In the genomic region with DNA sequence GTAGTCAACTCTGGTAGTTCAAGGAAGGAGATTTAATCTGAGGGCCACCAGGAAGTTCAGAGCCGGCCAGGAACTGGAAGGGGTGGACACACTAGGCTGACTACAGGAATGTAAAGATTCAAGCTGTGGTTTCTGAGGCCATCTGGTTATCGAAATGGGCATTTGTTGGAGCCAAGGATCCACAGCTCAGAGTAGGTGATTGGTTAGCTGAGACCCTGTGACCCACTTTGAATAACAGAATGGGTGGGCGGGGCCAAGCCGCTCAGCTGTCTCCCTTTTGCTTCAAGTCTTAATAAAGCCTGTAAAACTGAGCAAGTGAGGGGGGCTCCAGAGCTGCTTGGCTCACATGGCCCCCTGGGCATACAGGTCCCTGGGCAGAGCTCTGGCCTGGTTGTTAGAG, we compare ENCODE assay signal across 13 mouse cellular contexts. TPM values are rescaled to one million over a fixed set of nuclear protein-coding genes. Genes with fewer than 3 reads are reported as not detected.
DNase-seq lines count a peak whose midpoint lies in the region; ATAC-seq lines count a peak whose summit lies in the region.
"Had no signal": no experiment of that assay in that cellular context is flagged by ENCODE, and none has a peak within 500 bp of the region (broad histone marks: within the 10 kb centered on the region; RNA-seq: fewer than 3 reads in every experiment).

No protein-coding gene starts in this region.

- no peak overlapping the region for H3K27ac ChIP-seq in neural tube, embryonic 15.5 days (replicated peaks)
- H3K27ac ChIP-seq: layer of hippocampus, adult 2 months; liver, embryonic 14.5 days had no signal

- H3K9me3 ChIP-seq in neural tube, embryonic 15.5 days (replicated peaks) = no peaks in the 10 kb centered on the region

- peaks cover 95% of the 10 kb centered on the region for H3K36me3 ChIP-seq in neural tube, embryonic 15.5 days

- no peak overlapping the region for H3K4me2 ChIP-seq in neural tube, embryonic 15.5 days

- H3K9ac ChIP-seq in neural tube, embryonic 15.5 days (replicated peaks) = no peak overlapping the region
- H3K9ac ChIP-seq: liver, embryonic 14.5 days had no signal

- no peak overlapping the region for H3K4me3 ChIP-seq in neural tube, embryonic 15.5 days (replicated peaks)
- H3K4me3 ChIP-seq: layer of hippocampus, adult 2 months had no signal

- H3K4me1 ChIP-seq in neural tube, embryonic 15.5 days = 0 out of 2 replicates have a peak, but pooled peaks cover 3% of the 10 kb centered on the region

- H3K27me3 ChIP-seq in neural tube, embryonic 15.5 days (replicated peaks) = no peaks in the 10 kb centered on the region

- ATAC-seq in neural tube, embryonic 15.5 days (ENCODE audit: low FRiP score) = no peak
- ATAC-seq in monocyte, adult 5-6 weeks (replicated peaks; ENCODE audit: insufficient number of reproducible peaks, low FRiP score, low TSS enrichment, poor library complexity, severe bottlenecking) = no peak
- ATAC-seq: activated CD4-positive, CD25-positive, alpha-beta regulatory T cell, adult 4 months had no signal

- peak; percentile 13 for DNase-seq in neural tube, embryonic 10.5 days (ENCODE audit: extremely low spot score, low spot score)
- peak; percentile 79 for DNase-seq in R1 (ENCODE audit: low read depth, low spot score)
- peak; percentile 49 to 58 for DNase-seq in kidney, adult 8-10 months
- DNase-seq in retina, embryonic 14.5 days (ENCODE audit: low spot score) = peak; percentile 51
- DNase-seq in gastrocnemius, adult 8-10 months (ENCODE audit: low spot score in 2 of 2) = no peak
- DNase-seq: cerebellum, adult 2 months; right cerebral cortex, postnatal 14 days; thymus, adult 2 months had no signal

- 62% methylated on average over 4 of the region's 4 CpGs for WGBS in neural tube, embryonic 15.5 days

RNA-seq across cellular contexts. Expression of gene Ubqln4, which starts 8.4 kb away (rescaled TPM):
- 39.2 and 40.1 TPM in 2 replicates for polyA plus RNA-seq in neural tube, embryonic 15.5 days (2015; fragmentation: Nextera tagmentation; extraction: Ambion mirVana)
- total RNA-seq in monocyte, adult 5-6 weeks (2017) = 14.7 to 25.7 TPM (median 19.6 TPM) in 3 replicates
- total RNA-seq in gastrocnemius, adult 8-10 months (2022) = 100 to 1,000 TPM in 1 of 4 experiments, 10 to 100 TPM in 3; 91.9 to 112 (median 94.6) TPM

RNA-seq across cellular contexts. Expression of gene Lamtor2, which starts 9.1 kb away (rescaled TPM):
- polyA plus RNA-seq in neural tube, embryonic 15.5 days (2015; fragmentation: Nextera tagmentation; extraction: Ambion mirVana) = 189 and 193 TPM in 2 replicates
- 61.5 to 63.7 TPM (median 63.2 TPM) in 3 replicates for total RNA-seq in monocyte, adult 5-6 weeks (2017)
- total RNA-seq in gastrocnemius, adult 8-10 months (2022) = 10 to 100 TPM; 83.0 to 95.4 (median 86.1) TPM

RNA-seq across cellular contexts. Expression of gene Ssr2, which starts 13.7 kb away (rescaled TPM):
- polyA plus RNA-seq in neural tube, embryonic 15.5 days (2015; fragmentation: Nextera tagmentation; extraction: Ambion mirVana) = 157 and 175 TPM in 2 replicates
- 23.2 to 70.0 TPM (median 35.5 TPM) in 3 replicates for total RNA-seq in monocyte, adult 5-6 weeks (2017)
- total RNA-seq in gastrocnemius, adult 8-10 months (2022) = 10 to 100 TPM; 41.5 to 44.9 (median 43.1) TPM

RNA-seq across cellular contexts. Expression of gene Rab25, which starts 13.9 kb away (rescaled TPM):
- 0.29 and 4.1 TPM in 2 replicates for polyA plus RNA-seq in neural tube, embryonic 15.5 days (2015; fragmentation: Nextera tagmentation; extraction: Ambion mirVana)
- 0.97 TPM in 1 of 3 replicates, not detected in the others for total RNA-seq in monocyte, adult 5-6 weeks (2017)
- not detected for total RNA-seq in gastrocnemius, adult 8-10 months (2022)
- total RNA-seq: layer of hippocampus, adult 2 months had no signal
- polyA plus RNA-seq: activated CD4-positive, CD25-positive, alpha-beta regulatory T cell, adult 4 months had no signal

RNA-seq across cellular contexts. Expression of gene Mex3a, which starts 29.8 kb away (rescaled TPM):
- 18.6 and 19.2 TPM in 2 replicates for polyA plus RNA-seq in neural tube, embryonic 15.5 days (2015; fragmentation: Nextera tagmentation; extraction: Ambion mirVana)
- total RNA-seq in monocyte, adult 5-6 weeks (2017) = 0.19 to 0.39 TPM in 2 of 3 replicates, not detected in the other
- total RNA-seq in gastrocnemius, adult 8-10 months (2022) = under 1 TPM; 0.07 to 0.31 (median 0.15) TPM

Comparison
In these comparisons a context has a peak if more than half of its experiments do, and no peak if none do; other contexts are left out.
1. DNase-seq: peak in neural tube, embryonic 10.5 days (single experiment), R1 (single experiment), kidney, adult 8-10 months (2 of 2) and retina, embryonic 14.5 days (single experiment); none in gastrocnemius, adult 8-10 months (0 of 2).